Mouse (Mus musculus): Measurements from ENCODE around the gene Tbc1d8. TPM values are rescaled to one million over a fixed set of nuclear protein-coding genes. Genes with fewer than 3 reads are reported as not detected.

Tbc1d8 gene
- total RNA-seq, 2 experiments from 2014 or later = 18.3 to 20.2 TPM

DNA sequence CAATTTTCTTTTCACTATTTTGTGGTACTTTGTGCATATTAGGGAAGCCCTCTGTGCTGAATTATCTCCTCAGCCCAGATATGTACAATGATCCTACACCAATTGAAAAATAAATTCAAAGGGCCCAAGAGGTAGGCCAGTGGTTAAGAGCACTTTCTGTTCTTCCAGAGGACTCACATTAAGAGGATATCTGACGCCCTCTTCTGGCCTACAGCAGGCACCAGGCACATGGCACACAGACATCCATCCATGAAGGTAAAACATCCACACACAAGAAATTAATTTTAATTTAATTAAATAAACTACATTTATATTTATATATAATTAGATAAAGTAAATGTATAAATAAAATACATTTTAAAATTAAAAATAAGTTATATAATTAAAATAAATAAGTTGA lies 25.7 kb upstream of the Tbc1d8 start:
- H3K4me3 ChIP-seq = no peak overlapping the region
- TF ChIP-seq CTCF (IDR thresholded peaks at IDR 0.05) = peak; percentile 69
- no peak for DNase-seq (ENCODE audit: extremely low spot score in 1 of 2, low spot score in 2 of 2)
- intact Hi-C loops (cut with DNase I) = loop anchor here (1.0 kb wide), 1 partner anchor 112 kb away; no protein-coding TSS in a partner anchor
- no peak overlapping the region for H3K27ac ChIP-seq

DNA sequence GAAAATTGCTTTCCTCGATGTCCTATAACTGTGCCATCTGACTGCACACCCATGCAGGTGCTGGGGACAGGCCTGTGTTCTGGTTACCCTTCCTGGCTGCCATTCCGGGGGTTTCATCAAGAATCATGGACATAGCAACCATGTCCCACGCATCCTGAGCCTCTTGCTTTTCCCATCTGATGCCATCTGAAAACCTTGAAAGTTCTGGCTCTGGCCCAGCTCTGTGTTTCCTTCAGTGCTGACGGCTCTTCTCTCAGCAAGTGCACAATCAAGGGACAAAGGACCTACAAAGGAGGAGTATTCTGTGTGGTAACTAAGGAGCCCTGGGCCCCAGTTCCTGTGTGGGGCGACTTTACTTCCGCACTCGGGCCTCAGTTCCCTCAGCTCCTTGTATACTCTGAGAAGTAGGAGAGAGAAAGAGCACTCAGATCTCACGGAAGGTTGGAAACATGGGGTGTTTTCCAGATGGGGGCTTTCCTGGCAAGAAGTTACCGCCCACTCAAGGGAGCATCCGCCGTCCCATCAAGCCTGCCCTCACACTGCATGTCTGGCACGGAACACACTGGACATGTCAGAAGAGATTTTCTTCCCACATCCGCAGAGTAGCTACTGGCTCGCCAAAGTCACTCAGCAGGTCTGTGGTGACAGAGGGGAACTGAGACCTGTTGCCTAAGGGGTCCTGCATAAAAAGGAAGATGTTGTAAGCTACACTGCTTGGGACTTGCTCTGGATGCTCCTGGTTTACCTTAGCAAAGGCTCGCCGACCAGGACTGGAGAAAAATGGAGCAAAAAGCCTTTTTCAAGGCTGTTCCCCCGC lies 24.5 kb upstream of the Tbc1d8 start:
- DNase-seq (ENCODE audit: extremely low spot score in 1 of 2, low spot score in 2 of 2) = no peak
- no peak for TF ChIP-seq CTCF (IDR thresholded peaks at IDR 0.05)
- Histone ChIP-seq H3K27ac (no peak overlapping the region), H3K4me3 (no peak overlapping the region)
- intact Hi-C loops (cut with DNase I) = no loop called here

DNA sequence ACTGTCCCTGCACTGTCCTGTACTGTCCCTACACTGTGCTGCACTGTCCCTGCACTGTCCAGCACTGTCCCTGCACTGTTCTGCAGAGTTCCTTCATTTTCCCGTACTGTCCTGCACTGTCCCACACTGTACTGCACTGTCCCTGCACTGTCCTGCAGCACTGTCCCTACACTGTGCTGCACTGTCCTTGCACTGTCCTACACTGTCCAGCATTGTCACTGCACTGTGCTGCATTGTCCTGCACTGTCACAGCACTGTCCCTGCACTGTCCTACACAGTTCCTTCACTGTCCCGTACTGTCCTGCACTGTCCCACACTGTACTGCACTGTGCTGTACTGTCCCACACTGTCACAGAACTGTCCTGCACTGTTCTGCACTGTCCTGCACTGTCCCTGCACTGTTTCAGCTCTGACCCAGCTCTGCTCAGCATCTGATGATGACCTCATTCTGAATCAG lies 21.0 kb upstream of the Tbc1d8 start:
- Histone ChIP-seq H3K27ac (no peak overlapping the region), H3K4me3 (no peak overlapping the region)
- DNase-seq (ENCODE audit: extremely low spot score in 1 of 2, low spot score in 2 of 2) = no peak
- no peak for TF ChIP-seq CTCF (IDR thresholded peaks at IDR 0.05)
- intact Hi-C loops (cut with DNase I) = loop anchor here (5.0 kb wide), 1 partner anchor 62 kb away; no protein-coding TSS in a partner anchor

DNA sequence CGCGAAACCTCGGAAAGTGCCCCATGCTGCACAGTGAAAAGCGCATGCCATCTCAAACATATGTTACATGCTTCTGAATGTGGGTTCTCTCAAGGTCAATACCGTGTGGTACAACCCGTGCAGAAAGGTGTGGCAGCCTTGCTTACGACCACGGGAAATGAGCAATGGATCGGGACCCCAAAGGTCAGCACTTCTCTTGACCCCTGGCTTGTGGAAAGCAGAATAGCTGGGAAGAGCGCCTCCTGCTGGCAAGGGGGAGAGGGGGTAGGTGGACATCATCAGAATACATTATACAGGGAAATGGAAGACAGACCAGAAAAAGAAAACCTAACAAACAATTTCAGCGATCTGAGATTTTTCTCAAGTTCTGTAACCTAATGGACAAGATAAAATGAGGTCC lies 19.2 kb upstream of the Tbc1d8 start:
- intact Hi-C loops (cut with DNase I) = loop anchor here (5.0 kb wide), 1 partner anchor 60 kb away; no protein-coding TSS in a partner anchor

DNA sequence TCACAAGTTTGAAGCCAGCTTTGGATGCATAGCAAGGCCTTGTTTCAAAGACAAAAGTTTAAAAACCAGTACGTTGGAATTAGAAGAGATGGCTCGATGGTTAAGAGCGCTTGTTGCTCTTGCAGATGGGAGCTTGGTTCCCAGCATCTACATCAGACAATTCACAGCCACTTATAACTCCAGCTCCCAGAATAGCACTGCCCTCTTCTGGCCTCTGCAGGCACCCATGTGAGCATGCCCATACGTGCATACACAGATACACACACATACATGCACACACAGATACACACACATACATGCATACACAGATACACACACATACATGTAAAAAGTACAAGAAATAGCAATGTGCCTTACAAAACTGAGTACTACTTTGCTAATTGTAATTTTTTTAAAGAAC lies 18.4 kb upstream of the Tbc1d8 start:
- no peak for DNase-seq (ENCODE audit: extremely low spot score in 1 of 2, low spot score in 2 of 2)
- H3K4me3 ChIP-seq = no peak overlapping the region
- intact Hi-C loops (cut with DNase I) = loop anchor here (5.0 kb wide), 1 partner anchor 60 kb away; no protein-coding TSS in a partner anchor
- TF ChIP-seq CTCF (IDR thresholded peaks at IDR 0.05) = no peak
- no peak overlapping the region for H3K27ac ChIP-seq

More for the DNA sequence above, 19.2 kb upstream of the Tbc1d8 start:
- no peak for DNase-seq (ENCODE audit: extremely low spot score in 1 of 2, low spot score in 2 of 2)
- Histone ChIP-seq H3K27ac (no peak overlapping the region), H3K4me3 (no peak overlapping the region)
- peak; percentile 7 for TF ChIP-seq CTCF (IDR thresholded peaks at IDR 0.05)

DNA sequence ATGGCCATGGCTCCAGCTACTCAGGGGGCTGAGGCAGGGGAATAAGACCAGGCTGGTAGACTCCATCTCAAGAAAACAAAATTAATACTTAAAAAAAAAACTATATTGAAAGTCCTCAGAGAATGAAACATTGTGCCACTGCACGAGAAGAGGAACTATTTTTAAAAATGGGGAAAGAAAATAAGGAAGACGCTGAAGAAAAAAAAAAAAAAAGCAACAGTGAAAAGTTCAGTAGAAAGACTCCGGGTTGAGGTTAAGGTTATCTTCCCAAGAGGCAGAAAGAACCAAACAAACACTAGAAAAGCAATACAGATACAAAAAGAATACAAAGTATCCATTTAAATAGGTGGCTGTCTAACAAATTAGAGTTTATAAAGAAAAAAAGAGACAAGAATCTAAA lies 15.1 kb upstream of the Tbc1d8 start:
- no peak for TF ChIP-seq CTCF (IDR thresholded peaks at IDR 0.05)
- no peak for DNase-seq (ENCODE audit: extremely low spot score in 1 of 2, low spot score in 2 of 2)
- intact Hi-C loops (cut with DNase I) = no loop called here
- Histone ChIP-seq H3K4me3 (no peak overlapping the region), H3K27ac (no peak overlapping the region)

DNA sequence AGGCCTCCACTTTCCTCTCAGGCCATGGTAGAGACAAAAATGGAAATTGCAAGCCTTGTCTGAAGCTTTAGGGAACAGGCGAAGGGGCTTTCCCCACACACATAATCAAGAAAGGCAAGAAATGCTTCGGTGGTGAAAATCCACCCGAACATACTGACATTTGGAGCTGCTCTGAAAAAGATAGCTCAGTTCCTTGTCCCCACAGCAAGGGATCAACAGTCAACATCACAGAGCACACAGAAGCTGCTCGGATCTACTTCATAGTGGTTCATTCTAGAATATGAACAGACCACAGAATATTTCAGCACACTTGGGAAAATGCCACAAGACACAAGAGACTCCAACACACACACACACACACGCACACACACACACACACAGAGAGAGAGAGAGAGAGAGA lies 14.6 kb upstream of the Tbc1d8 start:
- no peak overlapping the region for H3K27ac ChIP-seq
- DNase-seq (ENCODE audit: extremely low spot score in 1 of 2, low spot score in 2 of 2) = no peak
- no peak overlapping the region for H3K4me3 ChIP-seq
- TF ChIP-seq CTCF (IDR thresholded peaks at IDR 0.05) = no peak
- intact Hi-C loops (cut with DNase I) = no loop called here

DNA sequence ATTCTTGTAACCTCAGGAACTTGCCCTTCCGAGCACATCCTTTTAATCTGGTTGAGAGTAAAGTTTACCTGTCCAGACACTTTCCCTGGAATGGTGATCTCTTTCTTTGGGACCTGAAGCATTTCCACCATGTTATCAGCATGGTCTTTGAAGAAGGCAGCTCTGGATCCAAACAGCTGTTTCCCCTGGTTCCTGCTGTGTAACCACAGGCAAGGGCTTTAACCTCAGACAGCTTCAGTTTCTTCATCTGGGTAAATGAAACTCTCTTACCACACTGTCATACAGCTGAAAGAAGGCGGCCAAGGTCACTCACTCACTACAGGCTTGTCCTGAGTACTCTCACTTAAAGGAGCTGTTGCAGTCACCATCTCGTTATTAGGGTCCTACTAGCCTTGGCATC lies 8.8 kb upstream of the Tbc1d8 start:
- H3K27ac ChIP-seq = no peak overlapping the region
- no peak for TF ChIP-seq CTCF (IDR thresholded peaks at IDR 0.05)
- no peak for DNase-seq (ENCODE audit: extremely low spot score in 1 of 2, low spot score in 2 of 2)
- no peak overlapping the region for H3K4me3 ChIP-seq
- intact Hi-C loops (cut with DNase I) = no loop called here

DNA sequence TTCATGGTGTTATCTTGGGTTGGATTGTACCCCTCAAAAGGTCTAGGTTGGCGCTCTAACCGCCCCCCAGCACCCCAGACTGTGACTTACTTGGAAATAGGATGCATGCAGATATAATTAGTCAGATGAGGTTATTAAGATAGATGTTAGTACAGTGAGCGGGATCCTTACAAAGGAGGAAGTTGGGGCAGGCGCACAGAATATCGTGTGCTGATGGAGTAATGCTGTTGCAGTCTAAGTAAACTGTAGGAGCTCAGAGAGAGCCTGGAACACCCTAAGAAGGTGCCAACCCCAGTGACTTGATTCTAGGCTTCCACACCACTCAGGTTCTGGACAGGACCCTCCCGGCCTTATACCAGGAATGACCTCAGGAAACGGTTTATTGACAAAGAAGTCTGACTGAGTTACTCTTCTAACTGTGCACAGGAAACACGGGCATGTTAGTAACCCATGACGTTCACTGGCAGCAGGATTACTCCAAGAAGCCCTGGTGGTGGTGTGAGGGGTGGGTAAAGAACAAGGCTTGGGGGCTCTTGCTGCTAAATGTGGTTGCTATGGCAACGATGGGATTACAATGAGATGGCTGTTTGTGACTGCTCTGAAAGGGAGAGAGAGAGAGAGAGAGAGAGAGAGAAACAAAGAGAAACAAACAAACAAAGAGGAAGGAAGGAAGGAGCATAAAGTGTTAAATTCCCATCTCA lies 3.7 kb upstream of the Tbc1d8 start:
- intact Hi-C loops (cut with DNase I) = no loop called here
- no peak overlapping the region for H3K4me3 ChIP-seq
- no peak overlapping the region for H3K27ac ChIP-seq
- no peak for DNase-seq (ENCODE audit: extremely low spot score in 1 of 2, low spot score in 2 of 2)
- TF ChIP-seq CTCF (IDR thresholded peaks at IDR 0.05) = no peak

DNA sequence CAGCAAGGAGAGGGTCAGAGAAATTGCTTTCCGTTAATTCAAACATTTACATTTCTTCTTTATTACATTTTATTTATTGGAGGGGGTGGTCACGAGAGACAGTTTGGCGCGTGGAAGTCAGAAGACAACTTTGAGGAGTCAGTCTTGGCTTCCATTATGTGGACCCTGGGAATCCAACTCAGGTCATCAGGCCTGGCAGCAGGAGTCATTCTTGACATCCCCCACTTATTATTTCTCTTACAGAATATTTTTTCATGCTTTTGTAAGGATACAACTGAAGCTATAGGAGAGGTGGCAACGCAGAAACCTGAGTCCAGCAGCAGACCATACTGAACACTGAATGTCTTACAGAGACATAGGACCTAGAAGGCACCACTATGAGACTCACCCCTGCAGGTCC lies 699 bp upstream of the Tbc1d8 start:
- Histone ChIP-seq H3K27ac (peak overlapping the region; percentile 75; the same call in 1 of the 2 replicates), H3K4me3 (peak overlapping the region; percentile 95)
- intact Hi-C loops (cut with DNase I) = loop anchor here (2.0 kb wide), 1 partner anchor 32 kb away; no protein-coding TSS in a partner anchor
- DNase-seq (ENCODE audit: extremely low spot score in 1 of 2, low spot score in 2 of 2) = no peak
- TF ChIP-seq CTCF (IDR thresholded peaks at IDR 0.05) = no peak

DNA sequence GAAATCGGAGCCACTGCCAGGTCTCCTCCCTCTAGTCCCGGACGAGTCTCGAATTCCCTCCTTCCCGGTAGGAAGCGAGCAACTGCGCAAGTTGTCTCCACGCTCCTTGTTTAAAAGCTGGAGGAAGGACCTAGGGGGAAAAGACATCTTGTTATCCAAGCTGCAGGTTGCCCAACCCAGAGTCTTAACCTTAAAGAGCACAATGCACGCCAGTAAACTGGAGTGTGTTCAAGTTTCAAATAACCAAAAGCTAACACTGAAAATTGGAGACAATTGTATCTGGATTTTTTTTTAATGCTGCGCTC lies 293 bp upstream of the Tbc1d8 start:
- intact Hi-C loops (cut with DNase I) = loop anchor here (2.0 kb wide), 1 partner anchor 32 kb away; no protein-coding TSS in a partner anchor
- Histone ChIP-seq H3K4me3 (peak overlapping the region; percentile 95), H3K27ac (peak overlapping the region; percentile 75; the same call in 1 of the 2 replicates)
- TF ChIP-seq CTCF (IDR thresholded peaks at IDR 0.05) = no peak
- no peak for DNase-seq (ENCODE audit: extremely low spot score in 1 of 2, low spot score in 2 of 2)

DNA sequence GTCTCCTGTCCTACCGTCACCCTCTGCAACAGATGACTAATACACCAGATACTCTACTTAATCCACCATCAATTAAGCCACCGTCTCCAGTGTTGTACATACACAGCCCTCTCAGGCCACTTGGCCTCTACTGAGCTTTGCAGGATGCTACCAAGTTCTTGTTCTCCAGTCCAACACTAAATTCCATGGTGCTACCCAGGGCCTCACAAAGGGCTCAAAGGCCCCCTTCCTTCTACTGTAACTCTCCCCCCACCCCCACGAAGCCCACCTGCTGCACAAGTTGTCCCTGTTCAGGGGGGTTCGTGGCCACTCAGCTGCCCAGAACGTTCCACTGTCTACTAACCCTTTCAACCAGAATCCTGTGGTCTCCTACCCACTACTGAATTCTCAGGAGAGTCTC lies 1.5 kb downstream of the Tbc1d8 start:
- no peak for TF ChIP-seq CTCF (IDR thresholded peaks at IDR 0.05)
- no peak for DNase-seq (ENCODE audit: extremely low spot score in 1 of 2, low spot score in 2 of 2)
- Histone ChIP-seq H3K27ac (no peak overlapping the region), H3K4me3 (peak overlapping the region; percentile 95)
- intact Hi-C loops (cut with DNase I) = no loop called here

Measured in left cerebral cortex, adult 2 months (tissue).